Mouse (Mus musculus) right cerebral cortex, postnatal 10 days (tissue): ENCODE measurements at regions not wholly inside any gene's neighbourhood (a gene's known extent, or its start where the extent isn't known, plus 50 kb on each side); places are given as distances from the start of the nearest gene placed in this dataset.
"Not testable (repeated sequence)": the region's sequence is repeated elsewhere in the genome, so short reads cannot be mapped to it uniquely, and the experiment has no call there.

ENCODE experiments used
- DNase-seq, 2 experiments: peaks; one replicate each; pipeline ENCODE4 v3.0.0; 2021; ENCODE audit warnings: low spot score in 2 of 2

GRCm38 (mm10) chr1:105900158-105900557 lies 90.0 kb upstream of the Zcchc2 start:
- peak in 1 of 2 experiments; percentile 11 for DNase-seq

- DNase-seq = no peak
Measured at GRCm38 (mm10) chr1:105900920-105901319, 89.3 kb upstream of the Zcchc2 start.

GRCm38 (mm10) chr1:105903286-105904115 lies 86.7 kb upstream of the Zcchc2 start:
- peak in 1 of 2 experiments; percentile 15 for DNase-seq

- no peak for DNase-seq
Measured at GRCm38 (mm10) chr1:105904737-105905136, 85.5 kb upstream of the Zcchc2 start.

GRCm38 (mm10) chr1:105905785-105906426 lies 84.3 kb upstream of the Zcchc2 start:
- DNase-seq = no peak

- DNase-seq = peak; percentile 55 to 61
Measured at GRCm38 (mm10) chr1:105906427-105906798, 83.8 kb upstream of the Zcchc2 start.

- peak; percentile 53 to 65 for DNase-seq
Measured at GRCm38 (mm10) chr1:105908029-105908876, 82.0 kb upstream of the Zcchc2 start.

GRCm38 (mm10) chr1:105909121-105909520 lies 81.1 kb upstream of the Zcchc2 start:
- peak in 1 of 2 experiments; percentile 11 for DNase-seq

GRCm38 (mm10) chr1:105911714-105912113 lies 78.5 kb upstream of the Zcchc2 start:
- DNase-seq = no peak

- DNase-seq = no peak
Measured at GRCm38 (mm10) chr1:105921842-105922241, 68.4 kb upstream of the Zcchc2 start.

GRCm38 (mm10) chr1:105922586-105922985 lies 67.6 kb upstream of the Zcchc2 start:
- no peak for DNase-seq

- no peak for DNase-seq
Measured at GRCm38 (mm10) chr1:105923001-105923400, 67.2 kb upstream of the Zcchc2 start.

GRCm38 (mm10) chr1:105925617-105926370 lies 64.4 kb upstream of the Zcchc2 start:
- no peak for DNase-seq

- no peak for DNase-seq
Measured at GRCm38 (mm10) chr1:105926871-105927270, 63.3 kb upstream of the Zcchc2 start.

- DNase-seq = no peak
Measured at GRCm38 (mm10) chr1:105930841-105931240, 59.4 kb upstream of the Zcchc2 start.

GRCm38 (mm10) chr1:105934171-105934570 lies 56.0 kb upstream of the Zcchc2 start:
- DNase-seq = not testable (repeated sequence)
